Mouse (Mus musculus) myocyte (in vitro differentiated cells): Measurements from ENCODE around the gene Slc7a14. TPM values are rescaled to one million over a fixed set of nuclear protein-coding genes. Genes with fewer than 3 reads are reported as not detected.

Experiments
- H3K27me3 ChIP-seq: one replicate; pipeline ENCODE4 v1.6.1; 2011; ENCODE audit not compliant: control insufficient read depth, insufficient read depth, insufficient read length
- H3K36me3 ChIP-seq: one replicate; pipeline ENCODE4 v1.6.1; 2011; ENCODE audit not compliant: control insufficient read depth, insufficient read depth
- H3K4me2 ChIP-seq: one replicate; pipeline ENCODE4 v1.6.1; 2011; ENCODE audit warnings: low read depth, control low read depth
- H3K4me3 ChIP-seq: one replicate; pipeline ENCODE4 v1.5.1; 2011; ENCODE audit warnings: mild to moderate bottlenecking, control low read depth, moderate library complexity
- H3K79me2 ChIP-seq: one replicate; pipeline ENCODE4 v1.6.1; 2011; ENCODE audit not compliant: control insufficient read depth, insufficient read depth
- H3ac ChIP-seq: one replicate; pipeline ENCODE4 v1.6.1; 2011; ENCODE audit not compliant: control insufficient read depth, insufficient read length
- CEBPB ChIP-seq: IDR thresholded peaks from 2 replicates; pipeline ENCODE4 v1.6.1; 2011; ENCODE audit warnings: mild to moderate bottlenecking, moderate library complexity; ENCODE audit not compliant: poor library complexity, insufficient read depth, severe bottlenecking
- E2F4 ChIP-seq: IDR thresholded peaks from one replicate; pipeline ENCODE4 v1.6.1; 2011; ENCODE audit warnings: mild to moderate bottlenecking, control low read depth, moderate library complexity; ENCODE audit not compliant: insufficient read depth
- MAX ChIP-seq: IDR thresholded peaks from one replicate; pipeline ENCODE4 v1.6.1; 2011; ENCODE audit warnings: low read depth, mild to moderate bottlenecking, control low read depth
- MYOD1 ChIP-seq, 3 experiments: IDR thresholded peaks; one replicate each; pipeline ENCODE4 v1.6.1; 2011; ENCODE audit warnings: control low read depth in 2 of 3, low read depth in 2 of 3, mild to moderate bottlenecking in 2 of 3, moderate library complexity in 1 of 3; ENCODE audit not compliant: insufficient read length in 2 of 3, control insufficient read depth in 1 of 3
- MYOG ChIP-seq, 3 experiments: IDR thresholded peaks; one replicate each; pipeline ENCODE4 v1.6.1; 2011; ENCODE audit warnings: control low read depth in 2 of 3, low read depth in 2 of 3, mild to moderate bottlenecking in 2 of 3; ENCODE audit not compliant: insufficient read length in 2 of 3, control insufficient read depth in 1 of 3, insufficient read depth in 1 of 3
- POLR2A ChIP-seq: IDR thresholded peaks from one replicate; pipeline ENCODE4 v1.6.1; 2011; ENCODE audit warnings: low read depth, mild to moderate bottlenecking, control low read depth, moderate library complexity; ENCODE audit not compliant: insufficient read length
- POLR2AphosphoS2 ChIP-seq: IDR thresholded peaks from one replicate; pipeline ENCODE4 v1.6.1; 2011; ENCODE audit warnings: low read depth, control low read depth; ENCODE audit not compliant: insufficient read length
- REST ChIP-seq: IDR thresholded peaks from one replicate; pipeline ENCODE4 v1.6.1; 2011; ENCODE audit warnings: mild to moderate bottlenecking, control low read depth, moderate library complexity; ENCODE audit not compliant: insufficient read depth, insufficient read length
- SRF ChIP-seq: IDR thresholded peaks from one replicate; pipeline ENCODE4 v1.6.1; 2011; ENCODE audit warnings: low read depth; ENCODE audit not compliant: control insufficient read depth, insufficient read length
- TCF12 ChIP-seq: IDR thresholded peaks from one replicate; pipeline ENCODE4 v1.6.1; 2011; ENCODE audit warnings: mild to moderate bottlenecking, control low read depth; ENCODE audit not compliant: poor library complexity, insufficient read depth, severe bottlenecking
- TCF3 ChIP-seq: IDR thresholded peaks from one replicate; pipeline ENCODE4 v1.6.1; 2011; ENCODE audit warnings: low read depth, control low read depth; ENCODE audit not compliant: insufficient read length
- USF1 ChIP-seq: IDR thresholded peaks from one replicate; pipeline ENCODE4 v1.6.1; 2011; ENCODE audit warnings: low read depth, mild to moderate bottlenecking, control low read depth, moderate library complexity
- polyA plus RNA-seq: library from polyadenylated mRNA; unstranded; fragments of >200 nt; fragmentation: generic; extraction: Trizol; gene quantifications from one replicate; pipeline ENCODE4 v1.2.1, GENCODE M21; 2012; ENCODE audit warnings: missing spikeins

Slc7a14 gene
- polyA plus RNA-seq, 1 experiment, result not detected

- H3K79me2 ChIP-seq, result no peaks in the 10 kb centered on the region
- H3K4me2 ChIP-seq, result no peak overlapping the region
- TF ChIP-seq MYOG (IDR thresholded peaks at IDR 0.05; ENCODE audit: control insufficient read depth in 1 of 3, insufficient read depth in 1 of 3, insufficient read length in 2 of 3, low read depth in 2 of 3) (no peak), MYOD1 (IDR thresholded peaks at IDR 0.05; ENCODE audit: control insufficient read depth in 1 of 3, insufficient read length in 2 of 3, low read depth in 2 of 3) (no peak), CEBPB (no peak), POLR2AphosphoS2 (no peak), REST (no peak), TCF3 (no peak), SRF (no peak), POLR2A (no peak), MAX (no peak), E2F4 (no peak), TCF12 (no peak), USF1 (no peak)
- H3K36me3 ChIP-seq, result no peaks in the 10 kb centered on the region
- no peak overlapping the region for H3K4me3 ChIP-seq
- H3ac ChIP-seq, result no peak overlapping the region
- H3K27me3 ChIP-seq, result no peaks in the 10 kb centered on the region
Measured at GRCm38 (mm10) chr3:31223551-31223950, 86.6 kb downstream of the Slc7a14 start.

DNA sequence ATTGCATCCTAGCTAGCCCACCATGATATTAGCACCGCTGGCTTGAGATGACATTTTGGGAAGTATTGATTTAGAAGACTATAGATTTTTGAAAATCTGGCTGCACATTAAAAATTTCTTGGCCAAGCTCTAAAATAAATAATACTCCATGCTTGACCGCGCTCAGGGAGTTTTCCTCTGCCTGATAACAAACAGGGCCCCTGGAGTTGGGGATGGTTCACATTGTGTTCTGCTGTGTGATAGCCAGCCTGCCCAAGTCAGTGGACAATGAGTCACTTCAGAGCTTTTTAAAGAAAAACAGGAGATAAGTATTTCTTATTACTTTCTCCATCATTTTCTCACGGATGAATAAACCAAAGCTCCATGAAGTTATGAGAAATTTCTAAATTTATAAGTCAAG, 90.1 kb downstream of the Slc7a14 start:
- no peaks in the 10 kb centered on the region for H3K36me3 ChIP-seq
- TF ChIP-seq SRF, result no peak
- no peak overlapping the region for H3K4me3 ChIP-seq
- no peaks in the 10 kb centered on the region for H3K27me3 ChIP-seq
- no peak overlapping the region for H3ac ChIP-seq
- H3K4me2 ChIP-seq, result peak overlapping the region; percentile 14
- H3K79me2 ChIP-seq, result no peaks in the 10 kb centered on the region

GRCm38 (mm10) chr3:31219483-31219882, 90.7 kb downstream of the Slc7a14 start:
- no peak overlapping the region for H3K4me3 ChIP-seq
- H3K27me3 ChIP-seq, result no peaks in the 10 kb centered on the region
- no peak for TF ChIP-seq POLR2AphosphoS2
- TF ChIP-seq POLR2A, result no peak
- TF ChIP-seq MAX, result no peak
- no peak for TF ChIP-seq E2F4
- TF ChIP-seq MYOD1 (IDR thresholded peaks at IDR 0.05; ENCODE audit: control insufficient read depth in 1 of 3, insufficient read length in 2 of 3, low read depth in 2 of 3), result no peak
- no peak for TF ChIP-seq MYOG (IDR thresholded peaks at IDR 0.05; ENCODE audit: control insufficient read depth in 1 of 3, insufficient read depth in 1 of 3, insufficient read length in 2 of 3, low read depth in 2 of 3)
- TF ChIP-seq REST, result no peak
- no peak for TF ChIP-seq TCF3
- TF ChIP-seq SRF, result no peak
- no peak for TF ChIP-seq TCF12
- TF ChIP-seq CEBPB, result no peak
- TF ChIP-seq USF1, result no peak
- no peaks in the 10 kb centered on the region for H3K79me2 ChIP-seq
- H3K4me2 ChIP-seq, result peak overlapping the region; percentile 14
- H3K36me3 ChIP-seq, result no peaks in the 10 kb centered on the region
- no peak overlapping the region for H3ac ChIP-seq

- H3ac ChIP-seq, result no peak overlapping the region
- no peaks in the 10 kb centered on the region for H3K27me3 ChIP-seq
- H3K36me3 ChIP-seq, result no peaks in the 10 kb centered on the region
- H3K79me2 ChIP-seq, result no peaks in the 10 kb centered on the region
- TF ChIP-seq TCF3 (no peak), POLR2A (no peak), MAX (no peak), E2F4 (no peak), TCF12 (no peak), USF1 (no peak), SRF (no peak), POLR2AphosphoS2 (no peak), MYOG (IDR thresholded peaks at IDR 0.05; ENCODE audit: control insufficient read depth in 1 of 3, insufficient read depth in 1 of 3, insufficient read length in 2 of 3, low read depth in 2 of 3) (no peak), CEBPB (no peak), REST (no peak), MYOD1 (IDR thresholded peaks at IDR 0.05; ENCODE audit: control insufficient read depth in 1 of 3, insufficient read length in 2 of 3, low read depth in 2 of 3) (no peak)
- H3K4me3 ChIP-seq, result no peak overlapping the region
- no peak overlapping the region for H3K4me2 ChIP-seq
Measured at GRCm38 (mm10) chr3:31217523-31217922, 92.7 kb downstream of the Slc7a14 start.

- TF ChIP-seq TCF3, result no peak
- TF ChIP-seq REST, result no peak
- no peak for TF ChIP-seq TCF12
- no peak for TF ChIP-seq SRF
- no peak for TF ChIP-seq MYOG (IDR thresholded peaks at IDR 0.05; ENCODE audit: control insufficient read depth in 1 of 3, insufficient read depth in 1 of 3, insufficient read length in 2 of 3, low read depth in 2 of 3)
- no peak for TF ChIP-seq MAX
- TF ChIP-seq POLR2AphosphoS2, result no peak
- no peak for TF ChIP-seq USF1
- TF ChIP-seq MYOD1 (IDR thresholded peaks at IDR 0.05; ENCODE audit: control insufficient read depth in 1 of 3, insufficient read length in 2 of 3, low read depth in 2 of 3), result no peak
- TF ChIP-seq POLR2A, result no peak
- TF ChIP-seq E2F4, result no peak
- TF ChIP-seq CEBPB, result no peak
- H3K79me2 ChIP-seq, result no peaks in the 10 kb centered on the region
- H3K4me3 ChIP-seq, result no peak overlapping the region
- no peaks in the 10 kb centered on the region for H3K36me3 ChIP-seq
- H3ac ChIP-seq, result no peak overlapping the region
- H3K27me3 ChIP-seq, result no peaks in the 10 kb centered on the region
- H3K4me2 ChIP-seq, result no peak overlapping the region
Measured at GRCm38 (mm10) chr3:31213802-31214201, 96.4 kb downstream of the Slc7a14 start.
